Mouse (Mus musculus): Measurements from ENCODE around the gene Taok1.
"Not testable (repeated sequence)": the region's sequence is repeated elsewhere in the genome, so short reads cannot be mapped to it uniquely, and the experiment has no call there.

Gene Taok1

GRCm38 (mm10) chr11:77545261-77545660 lies 62.4 kb downstream of the Taok1 start:
- DNase-seq: no peak

GRCm38 (mm10) chr11:77532202-77532846 lies 75.3 kb downstream of the Taok1 start:
- no peak for DNase-seq

- DNase-seq: no peak
Observed at GRCm38 (mm10) chr11:77530862-77531261, 76.8 kb downstream of the Taok1 start.

- no peak for DNase-seq
Observed at GRCm38 (mm10) chr11:77529644-77530043, 78.0 kb downstream of the Taok1 start.

GRCm38 (mm10) chr11:77528420-77528819 lies 79.2 kb downstream of the Taok1 start:
- not testable (repeated sequence) for DNase-seq

GRCm38 (mm10) chr11:77525804-77526486 lies 81.7 kb downstream of the Taok1 start:
- DNase-seq: no peak

- DNase-seq: peak; percentile 54
Observed at GRCm38 (mm10) chr11:77520601-77521529, 86.8 kb downstream of the Taok1 start.

- DNase-seq: no peak
Observed at GRCm38 (mm10) chr11:77519043-77519442, 88.6 kb downstream of the Taok1 start, which contains the start of gene Gm10392. Gm10392 (minus strand) TSS chr11:77519198.

- no peak for DNase-seq
Observed at GRCm38 (mm10) chr11:77518051-77518798, 89.4 kb downstream of the Taok1 start.

GRCm38 (mm10) chr11:77516553-77517425 lies 90.8 kb downstream of the Taok1 start:
- no peak for DNase-seq

GRCm38 (mm10) chr11:77515637-77516552 lies 91.7 kb downstream of the Taok1 start, which contains the start of gene Trp53i13:
Trp53i13 (minus strand) TSS chr11:77515980.
- DNase-seq: no peak

- DNase-seq: peak; percentile 72
Observed at GRCm38 (mm10) chr11:77514832-77515636, 92.6 kb downstream of the Taok1 start, which contains the start of gene Abhd15. Abhd15 (plus strand) TSS chr11:77515121.

- DNase-seq: no peak
Observed at GRCm38 (mm10) chr11:77514281-77514831, 93.3 kb downstream of the Taok1 start.

GRCm38 (mm10) chr11:77513811-77514170 lies 93.8 kb downstream of the Taok1 start:
- no peak for DNase-seq

- DNase-seq: peak; percentile 73
Observed at GRCm38 (mm10) chr11:77512891-77513810, 94.5 kb downstream of the Taok1 start.

- no peak for DNase-seq
Observed at GRCm38 (mm10) chr11:77511336-77511735, 96.3 kb downstream of the Taok1 start.

GRCm38 (mm10) chr11:77508068-77509021 lies 99.3 kb downstream of the Taok1 start:
- DNase-seq: peak; percentile 86

All from right cerebral cortex, postnatal 14 days (tissue).